Mouse (Mus musculus): ENCODE data around the gene Tmem41a. TPM values are rescaled to one million over a fixed set of nuclear protein-coding genes. Genes with fewer than 3 reads are reported as not detected.
"Not testable (repeated sequence)": the region's sequence is repeated elsewhere in the genome, so short reads cannot be mapped to it uniquely, and the experiment has no call there.

Gene Tmem41a
- polyA plus RNA-seq, 1 experiment from 2014 or later, result 25.2 TPM

DNA sequence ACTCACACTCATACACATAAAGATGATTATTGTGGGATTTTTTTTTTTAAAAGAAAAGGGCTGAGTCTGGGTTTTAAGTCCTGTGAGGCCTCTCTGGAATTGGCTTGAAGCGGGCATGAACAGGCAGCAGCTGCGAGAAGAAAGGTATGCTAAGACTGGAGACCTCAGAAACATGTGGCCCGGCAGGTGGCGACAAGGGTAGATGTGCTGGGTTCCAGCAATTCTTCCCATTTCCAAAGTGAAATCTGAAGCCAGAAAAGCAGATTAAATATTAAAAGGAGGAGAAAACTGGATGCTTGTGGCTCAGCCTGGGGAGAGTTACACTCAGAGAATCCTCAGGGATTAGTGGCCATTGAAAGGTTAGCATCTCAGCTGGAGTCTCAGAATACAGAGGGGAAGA is 24.1 kb upstream of the Tmem41a start:
- Histone ChIP-seq H3K27ac (no peak overlapping the region), H3K4me3 (no peak overlapping the region), H3K4me1 (no peaks in the 10 kb centered on the region), H3K36me3 (no peaks in the 10 kb centered on the region), H3K4me2 (no peak overlapping the region), H3K27me3 (peaks cover 6% of the 10 kb centered on the region; the same call in 1 of the 2 replicates), H3K9ac (no peak overlapping the region), H3K9me3 (no peaks in the 10 kb centered on the region)
- 56% methylated on average over 4 of the region's 4 CpGs for WGBS
- ATAC-seq (ENCODE audit: borderline replicate concordance, extremely low read depth, low FRiP score, low TSS enrichment), result no peak

DNA sequence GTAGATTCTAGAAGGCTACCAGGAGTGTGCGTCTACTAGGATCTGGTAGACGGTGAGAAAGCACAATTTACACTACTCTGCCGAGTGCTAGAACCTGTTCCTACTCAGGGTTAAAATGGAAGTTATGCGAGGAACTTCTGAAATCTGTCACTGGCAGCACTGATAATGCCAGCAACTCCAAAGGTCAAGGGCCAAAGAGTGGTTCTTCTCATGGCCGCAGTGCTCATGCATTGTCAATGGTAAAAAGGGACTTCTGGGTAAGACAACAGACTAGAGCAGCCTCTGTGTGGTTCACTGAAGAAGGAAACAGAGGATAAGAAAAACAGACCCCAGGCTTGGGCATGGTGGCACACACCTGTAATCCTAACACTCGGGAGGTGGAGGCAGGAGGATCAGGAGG is 23.2 kb upstream of the Tmem41a start:
- ATAC-seq (ENCODE audit: borderline replicate concordance, extremely low read depth, low FRiP score, low TSS enrichment), result no peak
- no peaks in the 10 kb centered on the region for H3K4me1 ChIP-seq
- H3K9ac ChIP-seq, result no peak overlapping the region
- H3K4me2 ChIP-seq, result no peak overlapping the region
- no peak overlapping the region for H3K4me3 ChIP-seq
- 71% methylated on average over 6 of the region's 6 CpGs for WGBS
- H3K27ac ChIP-seq, result no peak overlapping the region
- no peaks in the 10 kb centered on the region for H3K27me3 ChIP-seq
- H3K36me3 ChIP-seq, result no peaks in the 10 kb centered on the region
- no peaks in the 10 kb centered on the region for H3K9me3 ChIP-seq

DNA sequence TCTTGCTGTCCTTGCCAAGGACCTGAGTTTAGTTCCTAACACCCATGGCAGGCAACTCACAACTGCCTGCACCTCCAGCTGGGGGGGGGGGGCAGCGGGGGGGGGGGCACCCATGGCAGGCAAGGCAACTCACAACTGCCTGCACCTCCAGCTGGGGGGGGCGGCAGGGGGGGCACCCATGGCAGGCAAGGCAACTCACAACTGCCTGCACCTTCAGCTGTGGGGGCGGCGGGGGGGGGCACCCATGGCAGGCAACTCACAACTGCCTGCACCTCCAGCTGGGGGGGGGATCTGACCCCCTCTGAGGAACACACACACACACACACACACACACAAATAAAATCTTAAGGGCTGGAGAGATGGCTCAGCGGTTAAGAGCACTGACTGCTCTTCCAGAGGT is 22.5 kb upstream of the Tmem41a start:
- Histone ChIP-seq H3K36me3 (no peaks in the 10 kb centered on the region), H3K9me3 (no peaks in the 10 kb centered on the region), H3K27me3 (no peaks in the 10 kb centered on the region), H3K4me3 (no peak overlapping the region), H3K4me1 (no peaks in the 10 kb centered on the region), H3K4me2 (no peak overlapping the region), H3K27ac (no peak overlapping the region), H3K9ac (no peak overlapping the region)
- no peak for ATAC-seq (ENCODE audit: borderline replicate concordance, extremely low read depth, low FRiP score, low TSS enrichment)
- 73% methylated on average over 5 of the region's 5 CpGs for WGBS

DNA sequence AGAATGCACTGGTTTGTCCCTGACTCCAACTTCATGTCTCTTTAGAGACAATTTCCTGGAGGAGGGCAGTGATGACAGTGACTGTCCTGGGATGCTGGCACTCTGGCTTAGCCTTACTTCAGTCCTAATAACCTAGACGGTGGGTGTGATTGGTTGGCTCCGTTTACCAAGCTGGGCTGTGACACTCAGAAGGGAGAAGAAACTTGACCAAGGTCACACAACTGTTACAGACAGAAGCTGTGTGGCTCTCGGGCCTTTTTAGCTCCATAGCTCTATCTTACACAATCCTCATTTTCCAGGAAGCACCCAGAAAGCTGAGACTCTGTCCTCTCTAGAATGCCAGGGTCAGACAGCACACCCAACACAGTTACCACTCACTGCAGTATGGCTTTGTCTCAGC is 18.2 kb upstream of the Tmem41a start:
- Histone ChIP-seq H3K9me3 (no peaks in the 10 kb centered on the region), H3K36me3 (no peaks in the 10 kb centered on the region), H3K9ac (no peak overlapping the region), H3K27ac (no peak overlapping the region), H3K4me1 (no peaks in the 10 kb centered on the region), H3K27me3 (no peaks in the 10 kb centered on the region), H3K4me2 (no peak overlapping the region), H3K4me3 (no peak overlapping the region)
- no peak for ATAC-seq (ENCODE audit: borderline replicate concordance, extremely low read depth, low FRiP score, low TSS enrichment)
- WGBS, result 70% methylated on average over 3 of the region's 3 CpGs

DNA sequence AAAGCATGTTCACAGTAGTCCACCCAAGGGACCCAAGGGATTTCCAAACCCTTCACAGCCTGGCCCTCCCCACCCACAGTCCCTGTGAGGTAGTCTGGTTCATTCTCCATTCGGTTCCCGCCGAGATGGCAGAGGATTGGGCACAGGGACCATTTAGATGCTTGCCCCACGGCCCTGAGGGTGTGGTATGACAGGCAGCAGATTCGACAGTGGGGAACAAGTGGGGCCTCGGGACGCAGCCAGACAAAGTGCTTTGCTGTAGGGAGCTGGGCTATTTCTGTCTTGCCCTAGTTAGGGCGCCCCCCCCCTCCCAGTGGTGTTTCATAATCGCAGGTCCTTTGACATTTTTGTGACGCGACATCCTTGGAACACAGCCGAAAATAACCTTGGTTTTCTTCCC is 8.2 kb upstream of the Tmem41a start:
- H3K4me1 ChIP-seq, result no peaks in the 10 kb centered on the region
- no peaks in the 10 kb centered on the region for H3K36me3 ChIP-seq
- no peaks in the 10 kb centered on the region for H3K9me3 ChIP-seq
- ATAC-seq (ENCODE audit: borderline replicate concordance, extremely low read depth, low FRiP score, low TSS enrichment), result no peak
- 67% methylated on average over 12 of the region's 12 CpGs for WGBS
- no peak overlapping the region for H3K4me2 ChIP-seq
- no peak overlapping the region for H3K27ac ChIP-seq
- H3K27me3 ChIP-seq, result no peaks in the 10 kb centered on the region
- H3K4me3 ChIP-seq, result no peak overlapping the region
- H3K9ac ChIP-seq, result no peak overlapping the region

DNA sequence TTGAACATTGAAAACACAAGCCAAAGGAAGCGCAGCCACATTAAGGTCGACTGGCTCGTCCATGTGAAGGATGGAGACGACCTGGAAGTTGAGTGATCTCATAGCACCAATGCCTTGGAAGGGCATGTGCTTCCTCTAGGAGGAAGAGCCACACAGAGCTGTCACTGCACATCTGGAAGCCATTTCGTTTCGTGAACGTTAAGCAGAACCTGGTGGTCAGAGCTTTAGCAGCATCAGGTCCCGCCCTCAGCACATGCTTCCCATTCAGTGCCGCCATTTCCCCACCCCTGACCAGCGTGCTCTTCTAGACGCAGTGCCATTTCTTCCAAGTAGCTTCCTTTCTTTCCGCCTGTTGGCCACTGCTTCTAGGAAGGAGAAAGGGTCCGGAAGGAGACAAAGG is 18.9 kb downstream of the Tmem41a start:
- Histone ChIP-seq H3K4me1 (no peaks in the 10 kb centered on the region), H3K4me3 (no peak overlapping the region), H3K27ac (no peak overlapping the region), H3K9ac (no peak overlapping the region), H3K9me3 (no peaks in the 10 kb centered on the region), H3K27me3 (no peaks in the 10 kb centered on the region), H3K36me3 (0 out of 2 replicates have a peak, but pooled peaks cover 2% of the 10 kb centered on the region), H3K4me2 (no peak overlapping the region)
- ATAC-seq (ENCODE audit: borderline replicate concordance, extremely low read depth, low FRiP score, low TSS enrichment), result no peak
- WGBS, result 80% methylated on average over 13 of the region's 13 CpGs

DNA sequence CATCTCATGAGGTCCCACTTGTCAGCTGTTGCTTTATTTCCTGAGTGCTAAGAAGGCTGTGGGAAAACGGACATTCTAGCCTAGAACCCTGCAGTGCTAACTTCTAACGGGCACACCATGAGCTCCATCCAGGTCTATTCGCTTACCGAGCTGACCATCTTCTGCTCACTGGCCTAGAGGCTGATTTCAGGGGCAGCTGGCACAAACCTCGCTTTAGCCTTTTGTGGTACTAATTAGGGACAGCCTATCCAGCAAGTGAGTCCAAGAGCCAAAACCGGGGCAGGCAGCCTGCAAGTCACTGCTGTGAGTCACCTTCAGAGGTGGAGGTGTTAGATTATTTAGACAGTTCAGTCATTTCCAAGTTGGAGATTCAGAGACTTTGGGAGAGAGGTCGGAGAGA is 30.7 kb downstream of the Tmem41a start:
- H3K4me1 ChIP-seq, result no peaks in the 10 kb centered on the region
- H3K9ac ChIP-seq, result no peak overlapping the region
- 77% methylated on average over 7 of the region's 7 CpGs for WGBS
- no peak for ATAC-seq (ENCODE audit: borderline replicate concordance, extremely low read depth, low FRiP score, low TSS enrichment)
- H3K4me3 ChIP-seq, result no peak overlapping the region
- no peaks in the 10 kb centered on the region for H3K36me3 ChIP-seq
- H3K9me3 ChIP-seq, result no peaks in the 10 kb centered on the region
- H3K27me3 ChIP-seq, result no peaks in the 10 kb centered on the region
- H3K27ac ChIP-seq, result no peak overlapping the region
- no peak overlapping the region for H3K4me2 ChIP-seq

DNA sequence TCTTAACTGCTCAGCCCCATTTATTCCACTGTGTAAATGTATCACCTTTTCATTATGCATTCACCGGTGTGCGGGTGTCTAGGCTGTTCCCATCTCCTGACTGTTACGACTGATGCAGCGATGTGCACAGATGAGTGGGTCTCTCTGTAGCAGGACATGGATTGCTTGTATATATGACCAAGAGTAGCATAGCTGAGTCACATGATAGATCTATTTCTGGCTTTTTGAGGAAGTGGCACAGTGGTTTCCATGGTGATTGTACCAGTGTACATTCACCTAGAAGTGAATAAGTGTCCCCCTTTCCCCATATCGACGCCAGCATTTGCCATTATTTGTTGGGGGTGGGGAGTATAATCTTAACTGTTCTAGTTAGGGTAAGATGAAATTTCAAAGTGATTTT is 34.0 kb downstream of the Tmem41a start:
- H3K4me2 ChIP-seq, result no peak overlapping the region
- WGBS, result 75% methylated on average over 6 of the region's 6 CpGs
- H3K9ac ChIP-seq, result no peak overlapping the region
- H3K27ac ChIP-seq, result no peak overlapping the region
- H3K9me3 ChIP-seq, result no peaks in the 10 kb centered on the region
- no peaks in the 10 kb centered on the region for H3K27me3 ChIP-seq
- no peak for ATAC-seq (ENCODE audit: borderline replicate concordance, extremely low read depth, low FRiP score, low TSS enrichment)
- no peaks in the 10 kb centered on the region for H3K36me3 ChIP-seq
- H3K4me3 ChIP-seq, result no peak overlapping the region
- H3K4me1 ChIP-seq, result no peaks in the 10 kb centered on the region

DNA sequence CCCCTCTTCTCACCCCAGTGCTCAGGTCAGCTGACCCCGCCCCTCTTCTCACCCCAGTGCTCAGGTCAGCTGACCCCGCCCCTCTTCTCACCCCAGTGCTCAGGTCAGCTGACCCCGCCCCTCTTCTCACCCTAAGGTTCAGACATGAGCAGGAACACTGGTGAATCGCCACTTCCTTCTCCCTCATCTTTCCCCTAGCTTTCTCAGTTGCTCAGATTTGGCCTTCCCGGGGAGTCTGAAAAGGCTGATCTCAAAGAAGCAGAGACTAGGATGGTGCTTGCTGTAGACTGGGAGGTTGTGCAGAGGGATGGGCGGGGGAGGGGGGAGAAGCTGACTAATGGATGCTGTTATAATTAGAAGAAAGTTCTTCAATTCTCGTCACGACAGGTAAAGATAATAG is 38.4 kb downstream of the Tmem41a start:
- not testable (repeated sequence) for H3K27me3 ChIP-seq; H3K4me3 ChIP-seq; H3K9ac ChIP-seq; H3K4me2 ChIP-seq; H3K4me1 ChIP-seq; ATAC-seq (ENCODE audit: borderline replicate concordance, extremely low read depth, low FRiP score, low TSS enrichment); H3K27ac ChIP-seq; H3K36me3 ChIP-seq; H3K9me3 ChIP-seq
- 46% methylated on average over 6 of the region's 8 CpGs for WGBS

DNA sequence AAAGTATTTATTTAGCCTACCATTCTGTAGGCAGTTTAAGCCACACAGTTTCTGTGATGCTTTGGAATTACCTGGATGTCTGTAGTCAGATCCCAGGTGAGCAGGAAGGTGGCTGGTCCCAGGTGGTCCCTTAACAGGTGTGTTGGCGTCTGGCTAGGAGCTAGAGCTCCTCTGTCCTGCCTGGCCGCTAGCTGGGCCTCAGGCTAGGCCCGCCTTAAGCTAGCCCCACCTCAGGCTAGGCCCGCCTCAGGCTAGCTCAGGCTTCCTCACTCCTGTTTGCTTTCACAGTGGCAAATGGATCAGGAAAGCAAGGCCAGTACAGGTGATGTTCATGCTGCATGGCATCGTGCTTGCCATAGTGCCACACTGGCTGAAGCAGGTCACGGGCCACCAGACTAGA is 40.5 kb downstream of the Tmem41a start:
- Histone ChIP-seq H3K36me3 (no peaks in the 10 kb centered on the region), H3K27me3 (no peaks in the 10 kb centered on the region), H3K4me3 (no peak overlapping the region), H3K9ac (no peak overlapping the region), H3K4me1 (no peaks in the 10 kb centered on the region), H3K9me3 (no peaks in the 10 kb centered on the region), H3K4me2 (no peak overlapping the region), H3K27ac (no peak overlapping the region)
- no peak for ATAC-seq (ENCODE audit: borderline replicate concordance, extremely low read depth, low FRiP score, low TSS enrichment)
- WGBS, result 87% methylated on average over 6 of the region's 6 CpGs

DNA sequence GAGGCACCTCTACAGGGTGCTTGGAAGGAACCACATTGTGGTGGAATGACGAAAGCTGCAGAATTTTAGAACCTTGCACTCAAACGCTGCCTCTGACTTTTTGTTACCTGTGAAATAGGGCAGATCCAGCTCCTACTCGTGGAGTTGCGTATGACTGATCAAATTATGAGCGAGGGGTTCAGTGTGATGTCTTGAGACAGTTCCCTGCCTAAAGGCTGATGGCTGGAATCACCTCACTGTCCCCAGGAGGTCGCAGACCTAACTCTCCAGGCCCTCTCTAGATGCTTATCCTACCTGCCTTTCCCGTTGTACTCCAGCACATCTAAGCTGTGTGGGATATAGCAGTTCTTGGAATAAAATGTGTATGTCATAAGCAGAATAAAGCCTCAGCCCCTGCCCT is 41.4 kb downstream of the Tmem41a start:
- H3K9me3 ChIP-seq, result no peaks in the 10 kb centered on the region
- WGBS, result 84% methylated on average over 7 of the region's 7 CpGs
- no peak for ATAC-seq (ENCODE audit: borderline replicate concordance, extremely low read depth, low FRiP score, low TSS enrichment)

DNA sequence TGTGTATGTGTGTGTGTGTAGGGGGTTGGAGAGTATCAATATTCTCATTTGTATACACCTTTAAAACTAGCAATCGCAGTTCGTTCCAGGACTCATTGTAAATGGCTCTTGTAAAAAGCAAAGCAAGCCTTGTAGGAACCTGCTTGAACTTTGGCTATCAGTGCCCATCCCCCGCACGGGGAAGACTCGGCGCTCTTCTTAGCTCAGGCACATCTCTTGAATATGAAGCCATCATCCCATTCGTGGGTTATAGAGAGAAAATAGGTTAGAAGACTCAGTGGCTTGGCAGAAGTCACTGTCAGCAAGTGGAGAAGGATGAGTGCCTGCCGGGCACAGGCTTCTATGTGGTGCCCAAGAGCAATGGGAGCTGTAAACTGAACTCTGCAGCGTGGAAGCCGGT is 42.7 kb downstream of the Tmem41a start:
- Histone ChIP-seq H3K4me2 (no peak overlapping the region), H3K27me3 (no peaks in the 10 kb centered on the region), H3K36me3 (no peaks in the 10 kb centered on the region), H3K9me3 (no peaks in the 10 kb centered on the region), H3K4me1 (no peaks in the 10 kb centered on the region), H3K27ac (no peak overlapping the region), H3K9ac (no peak overlapping the region), H3K4me3 (no peak overlapping the region)
- 83% methylated on average over 10 of the region's 10 CpGs for WGBS
- ATAC-seq (ENCODE audit: borderline replicate concordance, extremely low read depth, low FRiP score, low TSS enrichment), result no peak

More for the DNA sequence above, 41.4 kb downstream of the Tmem41a start:
- Histone ChIP-seq H3K4me3 (no peak overlapping the region), H3K4me2 (no peak overlapping the region), H3K9ac (no peak overlapping the region), H3K27me3 (no peaks in the 10 kb centered on the region), H3K4me1 (no peaks in the 10 kb centered on the region), H3K27ac (no peak overlapping the region), H3K36me3 (no peaks in the 10 kb centered on the region)

DNA sequence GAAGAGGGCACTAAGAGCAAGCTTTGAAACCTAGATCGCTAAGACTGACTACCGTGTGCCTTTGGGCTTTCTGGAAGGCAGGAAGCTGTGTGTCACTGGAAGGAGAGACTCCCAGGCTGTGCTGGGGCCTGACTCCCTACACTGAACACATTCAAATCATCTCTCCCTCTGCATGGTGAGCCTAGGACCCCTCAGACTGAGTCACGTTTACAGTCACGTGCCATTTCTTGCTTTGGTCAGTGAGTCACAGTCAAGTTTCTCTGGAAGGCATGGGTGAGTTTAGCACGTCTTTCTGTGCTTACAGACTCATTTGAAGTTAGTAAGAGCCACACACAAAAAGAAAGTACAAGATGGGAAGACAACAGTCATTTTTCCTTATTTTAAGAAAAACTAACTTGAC is 46.1 kb downstream of the Tmem41a start:
- Histone ChIP-seq H3K4me3 (no peak overlapping the region), H3K27ac (no peak overlapping the region), H3K36me3 (no peaks in the 10 kb centered on the region), H3K4me1 (no peaks in the 10 kb centered on the region), H3K9me3 (no peaks in the 10 kb centered on the region), H3K27me3 (no peaks in the 10 kb centered on the region), H3K4me2 (no peak overlapping the region), H3K9ac (no peak overlapping the region)
- ATAC-seq (ENCODE audit: borderline replicate concordance, extremely low read depth, low FRiP score, low TSS enrichment), result no peak
- 75% methylated on average over 5 of the region's 5 CpGs for WGBS
